In genomic region chr9:109096251-109096661, GRCm38 (mm10) we compare ENCODE assay signal across 8 mouse cellular contexts. TPM values are rescaled to one million over a fixed set of nuclear protein-coding genes. Genes with fewer than 3 reads are reported as not detected.
DNase-seq lines count a peak whose midpoint lies in the region; ATAC-seq lines count a peak whose summit lies in the region.

No protein-coding gene starts in this region.

- H3K9ac ChIP-seq in forebrain, embryonic 15.5 days (replicated peaks) = peak overlapping the region; percentile 89
- peak overlapping the region; percentile 96 for H3K9ac ChIP-seq in limb, embryonic 13.5 days
- H3K9ac ChIP-seq in neural tube, embryonic 15.5 days (replicated peaks) = peak overlapping the region; percentile 79

- peaks cover 20% of the 10 kb centered on the region; the same call in 1 of the 2 replicates for H3K36me3 ChIP-seq in forebrain, embryonic 15.5 days
- H3K36me3 ChIP-seq in limb, embryonic 13.5 days = peaks cover 35% of the 10 kb centered on the region
- peaks cover 9% of the 10 kb centered on the region; the same call in 1 of the 2 replicates for H3K36me3 ChIP-seq in neural tube, embryonic 15.5 days

- H3K4me1 ChIP-seq in forebrain, embryonic 15.5 days = peaks cover 47% of the 10 kb centered on the region
- H3K4me1 ChIP-seq in limb, embryonic 13.5 days = peaks cover 62% of the 10 kb centered on the region
- H3K4me1 ChIP-seq in neural tube, embryonic 15.5 days = peaks cover 63% of the 10 kb centered on the region

- H3K27me3 ChIP-seq in forebrain, embryonic 15.5 days = no peaks in the 10 kb centered on the region
- H3K27me3 ChIP-seq in limb, embryonic 13.5 days = no peaks in the 10 kb centered on the region
- H3K27me3 ChIP-seq in neural tube, embryonic 15.5 days (replicated peaks) = no peaks in the 10 kb centered on the region

- 2% methylated on average over 9 of the region's 9 CpGs for WGBS in forebrain, embryonic 15.5 days
- 18% methylated on average over 9 of the region's 9 CpGs for WGBS in limb, embryonic 13.5 days
- 9% methylated on average over 9 of the region's 9 CpGs for WGBS in neural tube, embryonic 15.5 days

- H3K27ac ChIP-seq in forebrain, embryonic 15.5 days (replicated peaks) = peak overlapping the region; percentile 100
- peak overlapping the region; percentile 100 for H3K27ac ChIP-seq in limb, embryonic 13.5 days
- peak overlapping the region; percentile 97 for H3K27ac ChIP-seq in neural tube, embryonic 15.5 days (replicated peaks)

- H3K4me3 ChIP-seq in forebrain, embryonic 15.5 days = peak overlapping the region; percentile 65
- peak overlapping the region; percentile 75 for H3K4me3 ChIP-seq in limb, embryonic 13.5 days
- peak overlapping the region; percentile 82 for H3K4me3 ChIP-seq in neural tube, embryonic 15.5 days (replicated peaks)

- no peaks in the 10 kb centered on the region for H3K9me3 ChIP-seq in forebrain, embryonic 15.5 days
- no peaks in the 10 kb centered on the region for H3K9me3 ChIP-seq in limb, embryonic 13.5 days
- no peaks in the 10 kb centered on the region for H3K9me3 ChIP-seq in neural tube, embryonic 15.5 days (replicated peaks)

- peak; percentile 39 for DNase-seq in layer of hippocampus, adult 9-11 months
- no peak for DNase-seq in layer of hippocampus, postnatal 25 days (ENCODE audit: extremely low spot score in 1 of 2, low spot score in 1 of 2)
- peak; percentile 60 for DNase-seq in brain, adult 2 months (ENCODE audit: low read depth, low spot score)
- no peak for DNase-seq in ovary, postnatal 10 days (ENCODE audit: low spot score)

- peak overlapping the region; percentile 91 for H3K4me2 ChIP-seq in forebrain, embryonic 15.5 days (replicated peaks)
- H3K4me2 ChIP-seq in limb, embryonic 13.5 days (replicated peaks) = peak overlapping the region; percentile 87
- peak overlapping the region; percentile 71 for H3K4me2 ChIP-seq in neural tube, embryonic 15.5 days

- ATAC-seq in forebrain, embryonic 15.5 days (replicated peaks) = peak; percentile 12
- ATAC-seq in limb, embryonic 13.5 days (ENCODE audit: low FRiP score, low read depth) = no peak
- peak; percentile 6; the same call in 1 of the 2 replicates for ATAC-seq in neural tube, embryonic 15.5 days (ENCODE audit: low FRiP score)
- ATAC-seq in granulocyte monocyte progenitor cell, adult 5-6 weeks (replicated peaks; ENCODE audit: poor library complexity, severe bottlenecking) = no peak

RNA-seq across cellular contexts. Expression of gene Plxnb1, which starts 1.1 kb away (rescaled TPM):
- 10 to 100 TPM; 83.2 to 98.9 TPM for total RNA-seq in layer of hippocampus, postnatal 25 days (2021)
- polyA plus RNA-seq in forebrain, embryonic 15.5 days (2015; fragmentation: Nextera tagmentation; extraction: Ambion mirVana) = 20.7 and 23.5 TPM in 2 replicates
- 13.0 and 13.4 TPM in 2 replicates for polyA plus RNA-seq in limb, embryonic 13.5 days (2015; fragmentation: Nextera tagmentation; extraction: Ambion mirVana)
- polyA plus RNA-seq in neural tube, embryonic 15.5 days (2015; fragmentation: Nextera tagmentation; extraction: Ambion mirVana) = 11.6 and 13.7 TPM in 2 replicates
- total RNA-seq in granulocyte monocyte progenitor cell, adult 5-6 weeks (2014; fragmentation: Nextera tagmentation) = not detected in 2 replicates
- total RNA-seq in granulocyte monocyte progenitor cell, adult 5-6 weeks (2017) = not detected in 2 replicates

RNA-seq across cellular contexts. Expression of gene Tma7, which starts 13.9 kb away (rescaled TPM):
- total RNA-seq in layer of hippocampus, postnatal 25 days (2021) = 100 to 1,000 TPM; 311 to 321 TPM
- polyA plus RNA-seq in forebrain, embryonic 15.5 days (2015; fragmentation: Nextera tagmentation; extraction: Ambion mirVana) = 568 and 598 TPM in 2 replicates
- 711 TPM in 2 replicates for polyA plus RNA-seq in limb, embryonic 13.5 days (2015; fragmentation: Nextera tagmentation; extraction: Ambion mirVana)
- 678 and 752 TPM in 2 replicates for polyA plus RNA-seq in neural tube, embryonic 15.5 days (2015; fragmentation: Nextera tagmentation; extraction: Ambion mirVana)
- 391 and 511 TPM in 2 replicates for total RNA-seq in granulocyte monocyte progenitor cell, adult 5-6 weeks (2014; fragmentation: Nextera tagmentation)
- 153 and 178 TPM in 2 replicates for total RNA-seq in granulocyte monocyte progenitor cell, adult 5-6 weeks (2017)

RNA-seq across cellular contexts. Expression of gene Ccdc51, which starts 14.0 kb away (rescaled TPM):
- 1 to 10 TPM; 8.1 to 8.4 TPM for total RNA-seq in layer of hippocampus, postnatal 25 days (2021)
- polyA plus RNA-seq in forebrain, embryonic 15.5 days (2015; fragmentation: Nextera tagmentation; extraction: Ambion mirVana) = 17.3 and 18.4 TPM in 2 replicates
- 13.4 and 14.2 TPM in 2 replicates for polyA plus RNA-seq in limb, embryonic 13.5 days (2015; fragmentation: Nextera tagmentation; extraction: Ambion mirVana)
- polyA plus RNA-seq in neural tube, embryonic 15.5 days (2015; fragmentation: Nextera tagmentation; extraction: Ambion mirVana) = 12.2 and 13.7 TPM in 2 replicates
- total RNA-seq in granulocyte monocyte progenitor cell, adult 5-6 weeks (2014; fragmentation: Nextera tagmentation) = 8.3 and 9.6 TPM in 2 replicates
- total RNA-seq in granulocyte monocyte progenitor cell, adult 5-6 weeks (2017) = 11.6 and 18.0 TPM in 2 replicates

RNA-seq across cellular contexts. Expression of gene Atrip, which starts 22.3 kb away (rescaled TPM):
- 10 to 100 TPM; 21.7 to 25.7 TPM for total RNA-seq in layer of hippocampus, postnatal 25 days (2021)
- 32.0 and 36.5 TPM in 2 replicates for polyA plus RNA-seq in forebrain, embryonic 15.5 days (2015; fragmentation: Nextera tagmentation; extraction: Ambion mirVana)
- polyA plus RNA-seq in limb, embryonic 13.5 days (2015; fragmentation: Nextera tagmentation; extraction: Ambion mirVana) = 29.0 and 31.1 TPM in 2 replicates
- 32.8 TPM in 2 replicates for polyA plus RNA-seq in neural tube, embryonic 15.5 days (2015; fragmentation: Nextera tagmentation; extraction: Ambion mirVana)
- total RNA-seq in granulocyte monocyte progenitor cell, adult 5-6 weeks (2014; fragmentation: Nextera tagmentation) = 13.5 and 26.7 TPM in 2 replicates
- 22.2 and 30.6 TPM in 2 replicates for total RNA-seq in granulocyte monocyte progenitor cell, adult 5-6 weeks (2017)

RNA-seq across cellular contexts. Expression of gene Trex1, which starts 36.7 kb away (rescaled TPM):
- 10 to 100 TPM; 13.1 to 14.2 TPM for total RNA-seq in layer of hippocampus, postnatal 25 days (2021)
- 16.5 and 16.7 TPM in 2 replicates for polyA plus RNA-seq in forebrain, embryonic 15.5 days (2015; fragmentation: Nextera tagmentation; extraction: Ambion mirVana)
- polyA plus RNA-seq in limb, embryonic 13.5 days (2015; fragmentation: Nextera tagmentation; extraction: Ambion mirVana) = 9.0 and 11.8 TPM in 2 replicates
- polyA plus RNA-seq in neural tube, embryonic 15.5 days (2015; fragmentation: Nextera tagmentation; extraction: Ambion mirVana) = 13.9 and 15.6 TPM in 2 replicates
- 23.5 and 32.3 TPM in 2 replicates for total RNA-seq in granulocyte monocyte progenitor cell, adult 5-6 weeks (2014; fragmentation: Nextera tagmentation)
- 17.1 and 17.8 TPM in 2 replicates for total RNA-seq in granulocyte monocyte progenitor cell, adult 5-6 weeks (2017)

Comparison
In these comparisons a context has a peak if more than half of its experiments do, and no peak if none do; other contexts are left out.
1. DNase-seq: peak in layer of hippocampus, adult 9-11 months (single experiment) and brain, adult 2 months (single experiment); none in layer of hippocampus, postnatal 25 days (0 of 2) and ovary, postnatal 10 days (single experiment).
2. ATAC-seq: peak in forebrain, embryonic 15.5 days (single experiment) and neural tube, embryonic 15.5 days (single experiment); none in limb, embryonic 13.5 days (single experiment) and granulocyte monocyte progenitor cell, adult 5-6 weeks (single experiment).
3. Peak in every context shown above with its lines, with median percentiles within 50 percentile points of each other: H3K27ac ChIP-seq, H3K4me2 ChIP-seq, H3K4me3 ChIP-seq and H3K9ac ChIP-seq.